8 mouse cellular contexts compared by ENCODE assay signal in genomic region chr14:61439661-61440559, GRCm38 (mm10). TPM values are rescaled to one million over a fixed set of nuclear protein-coding genes. Genes with fewer than 3 reads are reported as not detected.
A peak's percentile ranks its signal among the peaks of the same experiment; 100 is the strongest.
DNase-seq lines count a peak whose midpoint lies in the region; ATAC-seq and TF ChIP-seq lines count a peak whose summit lies in the region.

Gene Kpna3, minus strand, starts transcription at chr14:61439874.

- H3K27me3 ChIP-seq in hindbrain, postnatal 0 days (ENCODE audit: insufficient read depth, low read length) = no peaks in the 10 kb centered on the region

- intact Hi-C loops in gastrocnemius, adult 2 months (cut with DNase I) = loop anchor here (2.0 to 10.0 kb wide), 3 partner anchors 48 to 265 kb away; no protein-coding TSS in a partner anchor
- intact Hi-C loops in left cerebral cortex, adult 2 months (cut with DNase I) = loop anchor here (2.0 to 5.0 kb wide), 3 partner anchors 43 to 115 kb away; partner anchors contain the start of gene Ebpl

- H3K4me2 ChIP-seq in hindbrain, postnatal 0 days (ENCODE audit: low read depth, low read length) = peak within 1 kb of the TSS; percentile 64

- no peaks in the 10 kb centered on the region for H3K9me3 ChIP-seq in hindbrain, postnatal 0 days (ENCODE audit: low read length)

- peak; percentile 97 for DNase-seq in ZHBTc4 (ENCODE audit: low read depth, low spot score)
- peak; percentile 99 for DNase-seq in gastrocnemius, adult 2 months
- peak; percentile 100 for DNase-seq in hindbrain, postnatal 0 days (ENCODE audit: low spot score)
- DNase-seq in left cerebral cortex, adult 2 months (ENCODE audit: extremely low spot score in 1 of 2, low spot score in 2 of 2) = peak; percentile 91 to 97
- DNase-seq in right cerebral cortex, adult 2 months (ENCODE audit: low spot score in 2 of 2) = peak; percentile 93 to 96
- peak; percentile 98 for DNase-seq in urinary bladder, postnatal 14 days (ENCODE audit: low spot score)

- no peak for TF ChIP-seq CTCF in gastrocnemius, adult 2 months (IDR thresholded peaks at IDR 0.05)
- no peak for TF ChIP-seq CTCF in hindbrain, postnatal 0 days (IDR thresholded peaks at IDR 0.05; ENCODE audit: low read depth)
- TF ChIP-seq CTCF in left cerebral cortex, adult 2 months (IDR thresholded peaks at IDR 0.05) = no peak; the same call in 1 of the 2 replicates

- peak within 1 kb of the TSS; percentile 88 for H3K9ac ChIP-seq in hindbrain, postnatal 0 days (replicated peaks; ENCODE audit: low read length)

- under 1% methylated on average over 79 of the region's 85 CpGs for WGBS in hindbrain, postnatal 0 days

- peak; percentile 94 for ATAC-seq in common myeloid progenitor, adult 5-6 weeks (replicated peaks; ENCODE audit: low read depth, poor library complexity, severe bottlenecking)
- peak; percentile 99 for ATAC-seq in hindbrain, postnatal 0 days
- peak; percentile 93 for ATAC-seq in megakaryocyte, adult 5-6 weeks (ENCODE audit: poor library complexity, severe bottlenecking)

- peaks cover 9% of the 10 kb centered on the region for H3K4me1 ChIP-seq in hindbrain, postnatal 0 days (ENCODE audit: insufficient read depth, low read length)

- no peaks in the 10 kb centered on the region for H3K36me3 ChIP-seq in hindbrain, postnatal 0 days (ENCODE audit: insufficient read depth, low read length)

- peak within 1 kb of the TSS; percentile 88 for H3K4me3 ChIP-seq in gastrocnemius, adult 2 months
- peak within 1 kb of the TSS; percentile 88 for H3K4me3 ChIP-seq in hindbrain, postnatal 0 days (ENCODE audit: low read length)
- H3K4me3 ChIP-seq in left cerebral cortex, adult 2 months = peak within 1 kb of the TSS; percentile 73

- H3K27ac ChIP-seq in gastrocnemius, adult 2 months = peak within 1 kb of the TSS; percentile 96
- H3K27ac ChIP-seq in hindbrain, postnatal 0 days = peak within 1 kb of the TSS; percentile 98
- H3K27ac ChIP-seq in left cerebral cortex, adult 2 months = peak within 1 kb of the TSS; percentile 99

RNA-seq across cellular contexts. Expression of gene Kpna3, which starts in this region (rescaled TPM):
- total RNA-seq in common myeloid progenitor, adult 5-6 weeks (2017) = 88.6 and 92.3 TPM in 2 replicates
- 100 to 1,000 TPM; 111 to 118 TPM for total RNA-seq in gastrocnemius, adult 2 months (2021)
- 34.8 and 35.8 TPM in 2 replicates for total RNA-seq in hindbrain, postnatal 0 days (2014; rRNA removed)
- polyA plus RNA-seq in hindbrain, postnatal 0 days (2015; fragmentation: Nextera tagmentation; extraction: Ambion mirVana) = 48.3 and 52.5 TPM in 2 replicates
- total RNA-seq in left cerebral cortex, adult 2 months (2021) = 10 to 100 TPM; 66.1 to 72.7 TPM
- total RNA-seq in megakaryocyte, adult 5-6 weeks (2015) = 39.1 and 42.8 TPM in 2 replicates
- total RNA-seq in megakaryocyte, adult 5-6 weeks (2017) = 21.6 and 26.8 TPM in 2 replicates

Comparison
In these comparisons a context has a peak if more than half of its experiments do, and no peak if none do; other contexts are left out.
1. Peak in every context shown above with its lines: DNase-seq, ATAC-seq, H3K4me3 ChIP-seq and H3K27ac ChIP-seq.